Mouse (Mus musculus) forebrain, embryonic 11.5 days (tissue): ENCODE measurements around the gene Slc23a3. TPM values are rescaled to one million over a fixed set of nuclear protein-coding genes. Genes with fewer than 3 reads are reported as not detected.

Source experiments
- ATAC-seq: fragments of 200-750 bp; cut with Nextera tagmentation; replicated peaks from 2 replicates; pipeline ENCODE4 v1.8.0; 2017; ENCODE audit warnings: moderate TSS enrichment; ENCODE audit not compliant: low FRiP score
- DNase-seq: peaks from one replicate; pipeline ENCODE4 v3.0.0-alpha.2; 2017; ENCODE audit warnings: low spot score
- H3K27ac ChIP-seq: fragments of 300-500 bp; sonication (generic); 2 replicates; pipeline ENCODE4 v1.5.1; 2014; ENCODE audit warnings: low read depth, low read length
- H3K27me3 ChIP-seq: fragments of 300-500 bp; sonication (generic); 2 replicates; pipeline ENCODE4 v1.6.1; 2014; ENCODE audit warnings: mild to moderate bottlenecking, low read length, mixed read lengths; ENCODE audit not compliant: control insufficient read depth, insufficient read depth
- H3K36me3 ChIP-seq: fragments of 300-500 bp; sonication (generic); 2 replicates; pipeline ENCODE4 v1.6.1; 2014; ENCODE audit warnings: mild to moderate bottlenecking, low read length, moderate library complexity, mixed read lengths; ENCODE audit not compliant: control insufficient read depth, insufficient read depth
- H3K4me1 ChIP-seq: fragments of 300-500 bp; sonication (generic); replicated peaks from 2 replicates; pipeline ENCODE4 v1.6.1; 2014; ENCODE audit warnings: low read length, mixed read lengths; ENCODE audit not compliant: control insufficient read depth, insufficient read depth
- H3K4me2 ChIP-seq: fragments of 300-500 bp; sonication (generic); 2 replicates; pipeline ENCODE4 v1.6.1; 2014; ENCODE audit warnings: low read depth, mild to moderate bottlenecking, low read length, moderate library complexity, mixed read lengths; ENCODE audit not compliant: severe bottlenecking
- H3K4me3 ChIP-seq: fragments of 300-500 bp; sonication (generic); 2 replicates; pipeline ENCODE4 v1.5.1; 2014; ENCODE audit warnings: low read depth, low read length
- H3K9ac ChIP-seq: fragments of 300-500 bp; sonication (generic); 2 replicates; pipeline ENCODE4 v1.6.1; 2014; ENCODE audit warnings: low read length
- H3K9me3 ChIP-seq: fragments of 300-500 bp; sonication (generic); 2 replicates; pipeline ENCODE4 v1.6.1; 2016; ENCODE audit warnings: low read length, mixed read lengths; ENCODE audit not compliant: control insufficient read depth
- WGBS: fragments of 180-500 bp; shearing (Covaris S2); extraction: QIAGEN DNeasy Blood & Tissue Kit; methylation state at CpG from one replicate; pipeline ENCODE4 v1.1.7; 2014; 5-methylcytosine and 5-hydroxymethylcytosine counted together
- polyA plus RNA-seq: library from polyadenylated mRNA; unstranded; fragments of >200 nt; fragmentation: Nextera tagmentation; extraction: Ambion mirVana; gene quantifications from 2 replicates; pipeline ENCODE4 v1.2.1, GENCODE M21; 2014

The Slc23a3 gene
- polyA plus RNA-seq, 1 experiment from 2014 or later, result 0.15 TPM

- WGBS, result under 1% methylated on average over 88 of the region's 91 CpGs
- Histone ChIP-seq H3K9me3 (no peaks in the 10 kb centered on the region), H3K4me3 (peak within 1 kb of the TSS; percentile 83), H3K4me2 (peak within 1 kb of the TSS; percentile 99), H3K27me3 (no peaks in the 10 kb centered on the region), H3K9ac (peak within 1 kb of the TSS; percentile 91), H3K36me3 (peaks cover 5% of the 10 kb centered on the region; the same call in 1 of the 2 replicates), H3K4me1 (peaks cover 4% of the 10 kb centered on the region; the same call in 1 of the 2 replicates), H3K27ac (peak within 1 kb of the TSS; percentile 90)
- peak; percentile 99 for DNase-seq
- ATAC-seq, result peak; percentile 87
Observed at GRCm38 (mm10) chr1:75142301-75143261, 8.9 kb upstream of the Slc23a3 start, which contains the start of the genes Cnppd1 and Retreg2. Gene Cnppd1, minus strand, starts transcription at chr1:75142711. Gene Retreg2, plus strand, starts transcription at chr1:75142778.

DNA sequence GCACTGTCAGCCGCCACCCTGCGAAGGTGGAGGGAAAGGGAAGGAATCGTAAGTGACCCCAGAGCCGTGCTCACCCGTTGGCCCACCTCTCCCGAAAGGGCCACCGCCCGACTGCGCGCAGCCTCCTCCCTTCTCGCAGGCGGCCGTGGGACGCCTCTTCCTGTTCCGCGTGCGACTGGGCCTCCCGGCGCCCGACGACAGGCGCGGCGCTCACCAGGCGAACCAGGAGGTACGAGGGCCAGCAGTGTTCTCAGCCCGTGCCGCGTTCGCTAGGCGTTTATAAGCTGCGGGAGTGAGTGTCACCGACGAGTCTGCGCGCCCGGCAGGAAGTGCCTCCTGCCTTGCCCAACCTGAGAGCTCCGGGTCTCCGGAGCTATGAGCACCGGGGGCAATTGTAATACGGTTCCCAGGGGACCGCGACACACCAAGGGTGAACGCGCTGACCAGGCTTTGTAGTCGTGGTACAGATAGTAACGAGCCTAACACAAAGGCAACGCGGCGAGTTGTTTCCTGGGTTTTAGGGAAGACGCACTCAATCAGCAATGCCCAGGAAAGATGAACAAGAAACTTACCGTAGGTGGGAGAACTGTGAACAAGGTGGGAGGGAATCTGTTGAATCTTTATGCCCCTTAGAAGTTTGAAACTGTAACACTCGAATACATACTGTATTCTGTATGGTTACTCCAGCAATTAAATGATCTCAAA is 7.9 kb upstream of the Slc23a3 start:
- H3K9ac ChIP-seq, result peak overlapping the region; percentile 91
- peak overlapping the region; percentile 99 for H3K4me2 ChIP-seq
- H3K36me3 ChIP-seq, result peaks cover 5% of the 10 kb centered on the region; the same call in 1 of the 2 replicates
- H3K9me3 ChIP-seq, result no peaks in the 10 kb centered on the region
- peaks cover 4% of the 10 kb centered on the region; the same call in 1 of the 2 replicates for H3K4me1 ChIP-seq
- DNase-seq (peak; percentile 68), ATAC-seq (no peak)
- peak overlapping the region; percentile 83 for H3K4me3 ChIP-seq
- H3K27me3 ChIP-seq, result no peaks in the 10 kb centered on the region
- no peak overlapping the region for H3K27ac ChIP-seq
- WGBS, result under 1% methylated on average over 52 of the region's 53 CpGs

- H3K4me2 ChIP-seq, result peak overlapping the region; percentile 99
- H3K4me3 ChIP-seq, result peak overlapping the region; percentile 83
- no peak for ATAC-seq
- H3K4me1 ChIP-seq, result peaks cover 4% of the 10 kb centered on the region; the same call in 1 of the 2 replicates
- H3K27ac ChIP-seq, result no peak overlapping the region
- H3K27me3 ChIP-seq, result no peaks in the 10 kb centered on the region
- H3K9ac ChIP-seq, result peak overlapping the region; percentile 91
- H3K9me3 ChIP-seq, result no peaks in the 10 kb centered on the region
- peaks cover 2% of the 10 kb centered on the region; the same call in 1 of the 2 replicates for H3K36me3 ChIP-seq
- WGBS, result 63% methylated on average over 4 of the region's 4 CpGs
- DNase-seq, result no peak
Observed at GRCm38 (mm10) chr1:75140601-75141190, 7.0 kb upstream of the Slc23a3 start.

- ATAC-seq, result no peak
- Histone ChIP-seq H3K4me1 (0 out of 2 replicates have a peak, but pooled peaks cover 4% of the 10 kb centered on the region), H3K27me3 (no peaks in the 10 kb centered on the region), H3K9me3 (no peaks in the 10 kb centered on the region), H3K27ac (no peak overlapping the region), H3K4me2 (no peak overlapping the region), H3K36me3 (no peaks in the 10 kb centered on the region; the same call in 1 of the 2 replicates), H3K9ac (no peak overlapping the region), H3K4me3 (no peak overlapping the region)
- DNase-seq, result no peak
- 96% methylated on average over 2 of the region's 2 CpGs for WGBS
Observed at GRCm38 (mm10) chr1:75138448-75138847, 4.8 kb upstream of the Slc23a3 start.

DNA sequence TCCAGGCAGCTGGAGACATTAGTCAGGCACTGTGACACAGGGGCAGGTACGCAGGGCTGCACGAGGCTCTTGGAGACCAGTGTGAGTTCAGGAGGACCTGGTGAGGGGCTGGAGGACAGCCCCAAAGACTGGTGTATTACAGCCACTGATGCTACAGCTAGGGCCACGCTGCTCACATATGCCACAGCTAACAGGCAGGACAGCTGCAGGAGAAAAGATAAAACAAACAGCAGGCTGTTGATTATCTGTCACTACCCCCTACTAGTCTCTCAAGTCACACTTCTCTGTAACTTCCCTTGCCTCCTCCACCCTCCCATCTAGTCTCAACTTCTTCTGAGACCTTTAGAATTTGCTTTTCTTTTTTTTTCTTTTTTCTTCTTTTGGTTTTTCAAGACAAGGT is 3.0 kb upstream of the Slc23a3 start:
- Histone ChIP-seq H3K9ac (no peak overlapping the region), H3K4me1 (0 out of 2 replicates have a peak, but pooled peaks cover 4% of the 10 kb centered on the region), H3K27me3 (no peaks in the 10 kb centered on the region), H3K36me3 (no peaks in the 10 kb centered on the region; the same call in 1 of the 2 replicates), H3K27ac (no peak overlapping the region), H3K4me3 (no peak overlapping the region), H3K4me2 (no peak overlapping the region), H3K9me3 (no peaks in the 10 kb centered on the region)
- WGBS, result 78% methylated on average over 3 of the region's 3 CpGs
- DNase-seq (peak; percentile 43), ATAC-seq (no peak)

DNA sequence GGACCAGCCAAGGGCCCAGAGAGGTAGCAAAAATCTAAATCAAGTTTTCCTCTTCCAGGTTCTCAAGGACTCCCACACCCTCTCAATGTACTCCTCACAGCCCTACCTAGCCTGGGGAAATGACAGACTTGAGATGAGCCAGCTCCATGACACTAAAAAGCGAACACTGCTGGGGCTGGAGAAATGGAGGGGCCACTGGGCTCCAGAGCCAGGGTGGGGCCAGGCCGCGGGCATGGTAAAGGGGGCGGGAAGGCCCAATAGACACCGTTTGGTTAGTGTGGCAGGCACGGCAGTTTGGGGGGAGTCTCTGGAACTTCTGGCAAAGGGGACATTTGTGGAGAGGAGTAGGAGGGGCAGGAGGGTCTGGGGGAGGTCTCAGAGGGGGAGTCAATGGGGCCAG is 2.6 kb upstream of the Slc23a3 start:
- no peak for ATAC-seq
- Histone ChIP-seq H3K27ac (no peak overlapping the region), H3K9me3 (no peaks in the 10 kb centered on the region), H3K9ac (no peak overlapping the region), H3K4me2 (no peak overlapping the region), H3K4me3 (no peak overlapping the region), H3K36me3 (no peaks in the 10 kb centered on the region; the same call in 1 of the 2 replicates), H3K4me1 (0 out of 2 replicates have a peak, but pooled peaks cover 3% of the 10 kb centered on the region), H3K27me3 (no peaks in the 10 kb centered on the region)
- 88% methylated on average over 6 of the region's 6 CpGs for WGBS
- DNase-seq, result no peak

- Histone ChIP-seq H3K4me3 (no peak overlapping the region), H3K4me1 (no peaks in the 10 kb centered on the region), H3K9ac (no peak overlapping the region), H3K27ac (no peak overlapping the region), H3K4me2 (no peak overlapping the region), H3K27me3 (no peaks in the 10 kb centered on the region), H3K9me3 (no peaks in the 10 kb centered on the region), H3K36me3 (no peaks in the 10 kb centered on the region)
- 74% methylated on average over 3 of the region's 3 CpGs for WGBS
- ATAC-seq (no peak), DNase-seq (no peak)
Observed at GRCm38 (mm10) chr1:75128641-75129040, 5.0 kb downstream of the Slc23a3 start.

GRCm38 (mm10) chr1:75125418-75125817 is 8.3 kb downstream of the Slc23a3 start:
- peak overlapping the region; percentile 91; the same call in 1 of the 2 replicates for H3K27ac ChIP-seq
- no peak; the same call in 1 of the 2 replicates for ATAC-seq
- H3K4me3 ChIP-seq, result peak overlapping the region; percentile 57
- peak overlapping the region; percentile 59 for H3K4me2 ChIP-seq
- no peaks in the 10 kb centered on the region for H3K4me1 ChIP-seq
- H3K36me3 ChIP-seq, result no peaks in the 10 kb centered on the region
- peak overlapping the region; percentile 72 for H3K9ac ChIP-seq
- no peaks in the 10 kb centered on the region for H3K9me3 ChIP-seq
- WGBS, result 39% methylated on average over 5 of the region's 5 CpGs
- no peak for DNase-seq
- H3K27me3 ChIP-seq, result no peaks in the 10 kb centered on the region
